Mouse (Mus musculus) c-Kit-positive CD71-positive TER-119-negative erythroid progenitor cells, embryonic 14.5 days (primary cell): ENCODE data around the gene Cpsf6.
"Not testable (repeated sequence)": the region's sequence is repeated elsewhere in the genome, so short reads cannot be mapped to it uniquely, and the experiment has no call there.

ENCODE experiments used
- DNase-seq: peaks from one replicate; pipeline ENCODE4 v3.0.0-alpha.2; 2013; ENCODE audit warnings: low read depth

The Cpsf6 gene

DNA sequence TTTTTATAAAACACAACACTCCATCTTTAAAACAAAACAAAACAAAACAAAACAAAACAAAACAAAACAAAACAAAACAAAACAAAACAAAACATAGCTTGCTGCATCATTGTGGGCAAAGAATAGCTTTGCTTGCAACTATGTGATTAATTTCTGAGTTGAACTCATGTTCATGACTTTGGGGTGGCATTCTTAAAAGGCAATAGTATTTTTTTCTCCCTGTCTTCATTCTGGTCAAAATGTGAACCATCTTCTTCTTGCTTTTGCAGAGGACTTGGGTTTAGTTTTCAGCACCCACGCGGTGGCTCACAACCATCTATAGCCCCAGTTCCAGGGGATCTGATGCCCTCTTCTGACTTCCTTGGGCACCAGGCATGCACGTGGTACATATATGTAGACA is 20.0 kb upstream of the Cpsf6 start:
- no peak for DNase-seq

DNA sequence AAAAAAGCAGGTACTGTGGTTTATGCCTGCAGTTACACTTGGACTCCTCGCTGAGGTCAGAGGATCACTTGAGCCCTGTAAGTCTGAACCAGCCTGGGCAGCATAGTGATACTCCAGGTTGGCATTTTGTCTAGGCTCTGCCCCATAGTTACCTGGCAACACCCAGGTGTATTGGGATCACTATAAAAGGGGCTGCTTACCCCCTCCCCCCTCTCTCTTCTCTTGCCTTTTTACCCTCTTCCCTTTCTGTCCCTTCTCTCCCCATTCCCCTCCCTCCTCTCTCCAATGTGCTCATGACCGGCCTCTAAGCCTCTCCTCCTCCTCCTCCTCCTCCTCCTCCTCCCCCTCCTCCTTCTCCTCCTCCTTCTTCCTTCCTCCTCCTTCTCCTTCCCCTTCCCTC is 19.4 kb upstream of the Cpsf6 start:
- DNase-seq: no peak

- DNase-seq: no peak
Observed at GRCm38 (mm10) chr10:117398044-117398780, 18.4 kb upstream of the Cpsf6 start.

GRCm38 (mm10) chr10:117397106-117397625 is 17.4 kb upstream of the Cpsf6 start:
- DNase-seq: no peak

DNA sequence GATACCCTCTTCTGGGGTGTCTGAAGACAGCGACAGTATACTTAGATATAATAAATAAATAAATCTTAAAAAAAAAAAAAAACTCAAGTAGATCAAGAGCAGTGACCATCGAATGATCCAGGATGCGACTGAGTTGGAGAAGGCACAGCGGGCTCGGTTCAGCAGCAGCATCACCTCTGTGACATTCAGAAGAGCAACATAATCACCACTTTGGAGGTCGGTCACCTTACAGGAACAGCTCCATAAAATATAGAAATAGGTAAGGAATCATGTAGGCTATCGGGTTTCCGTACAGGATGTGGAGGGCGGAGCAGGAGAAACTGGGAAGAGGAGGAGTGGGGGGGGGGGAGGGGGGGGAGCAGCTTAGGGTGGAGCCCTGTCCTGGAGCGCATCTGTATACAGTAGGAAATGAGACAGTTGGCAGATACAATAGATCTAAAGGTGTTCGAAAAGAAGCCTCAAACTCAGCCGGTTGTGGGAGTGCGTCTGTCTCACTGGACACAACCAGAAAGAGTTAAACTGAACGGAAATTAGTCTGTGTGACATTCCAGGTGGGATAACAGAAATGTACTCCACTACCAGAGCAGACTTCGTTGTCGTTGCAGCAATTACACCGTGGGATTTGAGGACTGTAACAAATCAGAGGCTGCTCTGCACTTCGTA is 16.7 kb upstream of the Cpsf6 start:
- DNase-seq: no peak

DNA sequence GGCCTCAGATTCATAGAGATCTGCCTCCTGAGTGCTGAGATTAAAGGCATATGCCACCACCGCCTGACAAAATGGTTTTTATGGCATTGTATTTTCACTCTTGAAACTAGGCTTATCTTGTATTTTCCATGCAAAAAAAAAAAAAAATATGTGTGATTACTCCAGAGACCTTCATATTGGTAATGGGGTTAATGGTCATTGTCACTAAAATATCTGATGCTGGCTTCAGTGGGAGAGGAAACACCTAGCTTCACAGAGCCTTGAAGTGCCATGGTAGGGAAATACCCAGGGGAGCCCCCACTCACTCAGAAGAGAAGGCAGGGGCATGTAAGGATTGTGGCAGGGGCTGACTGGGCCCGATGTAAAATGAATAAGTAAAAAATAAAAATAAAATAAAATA is 16.0 kb upstream of the Cpsf6 start:
- no peak for DNase-seq

- DNase-seq: no peak
Observed at GRCm38 (mm10) chr10:117394738-117395550, 15.1 kb upstream of the Cpsf6 start.

GRCm38 (mm10) chr10:117393891-117394395 is 14.1 kb upstream of the Cpsf6 start:
- no peak for DNase-seq

DNA sequence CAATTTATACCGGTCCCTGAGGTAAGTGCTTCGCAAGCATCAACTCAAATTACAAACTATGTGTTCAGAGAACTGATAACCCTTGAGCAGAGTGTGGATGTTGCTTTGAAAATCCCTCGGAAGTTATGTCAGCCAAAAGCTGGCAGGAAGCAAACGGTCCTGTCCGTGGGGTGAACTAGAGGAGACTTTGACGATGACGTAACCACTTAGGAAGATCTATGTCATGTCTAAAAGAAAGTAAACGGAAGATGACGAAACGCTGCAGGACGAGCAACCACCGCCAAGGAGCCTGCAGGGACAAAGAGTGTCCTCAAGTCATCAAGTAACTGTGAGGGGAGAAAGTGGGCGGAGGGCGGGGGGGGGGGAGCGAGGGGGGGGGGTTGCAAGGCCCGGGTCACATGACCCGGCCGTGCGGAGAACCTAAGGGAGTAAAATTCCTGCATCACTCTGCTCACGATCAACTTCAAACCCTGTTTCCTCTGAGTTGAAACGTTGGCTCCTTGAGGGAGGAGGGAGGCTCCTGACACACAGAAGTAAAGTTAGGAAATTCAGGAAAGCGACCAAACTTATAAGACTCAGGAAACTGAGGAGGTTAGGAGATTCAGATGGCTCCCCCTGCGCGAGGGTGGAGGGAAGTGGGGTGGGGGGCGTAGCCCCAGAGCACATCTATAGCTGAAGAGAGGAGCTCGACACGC is 13.5 kb upstream of the Cpsf6 start:
- DNase-seq: no peak

DNA sequence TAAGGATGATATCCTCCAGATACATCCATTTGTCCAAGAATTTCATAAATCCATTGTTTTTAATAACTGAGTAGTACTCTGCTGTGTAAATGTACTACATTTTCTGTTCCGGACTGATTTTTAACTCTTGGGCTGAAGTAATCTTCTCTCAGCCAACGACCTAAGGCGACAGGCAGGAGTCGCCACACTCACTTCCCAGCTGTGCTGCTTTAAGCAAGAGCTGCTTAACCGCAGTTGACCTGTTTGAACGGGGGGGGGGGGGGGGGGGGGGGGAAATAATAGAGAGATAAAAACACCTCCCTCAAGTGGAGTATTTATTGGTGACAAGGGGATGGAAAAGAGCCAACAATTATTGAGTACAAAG is 13.0 kb upstream of the Cpsf6 start:
- no peak for DNase-seq

DNA sequence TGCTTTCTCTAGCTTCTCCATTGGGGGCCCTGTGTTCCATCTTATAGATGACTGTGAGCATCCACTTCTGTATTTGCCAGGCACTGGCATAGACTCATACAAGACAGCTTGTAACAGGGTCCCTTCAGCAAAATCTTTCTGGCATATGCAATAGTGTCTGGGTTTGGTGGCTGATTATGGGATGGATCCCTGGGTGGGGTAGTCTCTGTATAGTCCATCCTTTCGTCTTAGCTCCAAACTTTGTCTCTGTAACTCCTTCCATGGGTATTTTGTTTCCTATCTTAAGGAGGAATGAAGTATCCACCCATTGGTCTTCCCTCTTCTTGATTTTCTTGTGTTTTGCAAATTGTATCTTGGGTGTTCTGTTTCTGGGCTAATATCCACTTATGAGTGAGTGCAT is 12.6 kb upstream of the Cpsf6 start:
- not testable (repeated sequence) for DNase-seq

DNA sequence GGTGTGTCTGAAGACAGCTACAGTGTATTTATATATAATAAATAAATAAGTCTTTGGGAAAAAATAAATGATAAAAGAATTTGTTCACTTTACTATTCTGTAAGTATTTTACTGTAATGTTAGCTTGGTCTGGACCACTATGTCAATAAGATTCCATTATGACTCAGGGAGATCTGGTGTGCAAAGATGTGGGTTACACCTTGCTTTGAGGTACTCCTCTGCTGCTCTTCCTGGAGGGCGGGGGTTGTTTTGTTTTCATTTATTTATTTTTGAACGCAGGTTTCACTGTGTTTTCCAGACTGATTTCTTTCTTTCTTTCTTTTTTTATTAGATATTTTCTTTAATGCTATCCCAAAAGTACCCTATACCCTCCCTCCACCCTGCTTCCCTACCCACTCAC is 12.0 kb upstream of the Cpsf6 start:
- no peak for DNase-seq

GRCm38 (mm10) chr10:117391057-117391456 is 11.2 kb upstream of the Cpsf6 start:
- no peak for DNase-seq

- DNase-seq: no peak
Observed at GRCm38 (mm10) chr10:117389904-117390875, 10.4 kb upstream of the Cpsf6 start.

GRCm38 (mm10) chr10:117389371-117389740 is 9.5 kb upstream of the Cpsf6 start:
- no peak for DNase-seq

DNA sequence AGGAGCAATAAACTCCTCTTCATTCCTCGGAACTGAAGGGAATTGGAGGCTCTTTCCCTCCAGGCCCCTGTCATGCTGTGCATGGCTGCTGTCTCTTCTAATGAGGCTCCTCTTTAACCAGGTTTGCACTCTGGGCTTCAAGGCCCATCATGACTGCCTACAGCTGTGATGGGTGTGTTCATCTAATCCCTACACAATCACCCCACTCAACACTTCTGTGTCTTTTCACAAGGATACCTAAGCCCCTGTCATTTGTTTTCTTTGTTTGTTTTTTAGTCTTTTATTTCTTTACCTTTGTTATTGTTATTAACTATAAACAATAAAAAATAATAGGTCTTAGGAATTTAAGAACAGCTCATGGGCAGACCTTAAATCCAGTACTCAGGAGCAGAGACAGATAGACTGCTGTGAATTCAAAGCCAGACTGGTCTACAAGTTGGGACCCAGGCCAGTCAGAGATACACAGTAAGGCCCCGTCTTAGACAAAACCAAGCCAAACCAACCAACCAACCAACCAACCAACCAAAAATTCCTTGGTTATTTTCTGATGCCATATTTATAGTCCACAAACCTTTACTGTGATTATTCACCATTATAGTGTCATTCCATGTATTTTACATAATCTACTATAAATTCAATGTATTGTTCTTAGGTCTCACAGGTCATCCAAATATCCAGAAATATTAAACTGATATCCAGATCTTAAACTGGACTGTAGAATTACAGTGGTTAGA is 9.0 kb upstream of the Cpsf6 start:
- no peak for DNase-seq

DNA sequence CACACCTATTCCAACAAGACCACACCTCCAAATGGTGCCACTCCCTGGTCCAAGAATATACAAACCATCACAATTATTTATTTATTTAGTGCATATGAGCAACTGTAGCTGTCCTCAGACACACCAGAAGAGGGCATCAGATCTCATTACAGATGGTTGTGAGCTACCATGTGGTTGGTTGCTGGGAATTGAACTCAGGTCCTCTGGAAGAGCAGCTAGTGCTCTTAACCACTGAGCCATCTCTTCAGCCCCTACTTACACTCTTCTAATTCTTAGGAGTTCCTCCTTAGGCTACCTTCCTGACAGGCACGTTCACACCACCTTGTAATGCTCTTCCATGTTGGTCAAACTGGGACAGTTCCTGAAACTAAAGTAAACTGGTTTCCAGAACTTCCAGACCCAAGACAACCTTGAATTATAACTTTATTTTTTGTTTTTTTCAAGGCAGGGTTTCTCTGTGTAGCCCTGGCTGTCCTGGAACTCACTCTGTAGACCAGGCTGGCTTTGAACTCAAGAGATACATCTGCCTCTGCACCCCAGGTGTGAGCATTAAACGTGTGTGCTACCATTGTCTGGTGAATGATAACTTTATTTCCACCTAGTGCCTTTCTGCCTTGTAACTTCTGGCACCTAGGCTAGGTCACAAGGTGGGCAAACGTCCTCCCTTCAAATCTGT is 8.3 kb upstream of the Cpsf6 start:
- not testable (repeated sequence) for DNase-seq

DNA sequence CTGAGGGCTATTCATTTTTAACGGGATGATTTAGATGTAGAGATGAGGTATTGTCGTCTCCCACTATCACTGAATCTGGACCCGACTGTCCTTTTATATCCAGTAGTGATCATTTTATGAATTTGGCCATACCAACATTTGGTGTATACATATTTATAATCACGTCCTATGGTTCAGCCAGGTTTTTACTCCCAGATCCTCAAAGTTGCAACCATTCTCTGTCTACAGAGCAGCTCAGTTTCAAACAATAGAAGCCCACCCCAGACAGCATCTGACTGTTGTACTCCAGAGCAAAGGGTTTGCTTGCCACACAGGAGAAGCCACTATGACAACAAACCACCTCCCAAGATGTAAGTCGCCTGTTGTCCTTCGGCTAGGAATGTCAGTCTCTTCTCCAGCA is 7.2 kb upstream of the Cpsf6 start:
- no peak for DNase-seq

DNA sequence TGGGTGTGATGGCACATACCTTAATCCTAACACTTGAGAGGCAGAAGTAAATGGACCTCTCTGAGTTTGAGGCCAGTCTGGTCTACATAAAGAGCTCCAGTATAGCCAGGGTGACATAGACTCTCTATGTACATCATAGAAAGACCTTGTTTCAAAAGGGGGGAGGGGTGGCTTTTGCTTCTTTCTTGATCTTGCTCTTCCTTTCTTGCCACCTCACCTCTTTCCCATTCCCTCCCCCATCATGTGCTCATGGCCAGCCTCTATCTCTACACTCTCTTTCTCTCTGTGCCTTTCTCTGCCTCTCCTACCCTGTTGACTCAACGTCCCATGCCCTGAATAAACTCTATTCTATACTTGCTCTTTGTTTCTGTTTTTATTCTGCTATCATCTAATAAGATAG is 6.4 kb upstream of the Cpsf6 start:
- DNase-seq: no peak

- DNase-seq: no peak
Observed at GRCm38 (mm10) chr10:117385431-117385830, 5.6 kb upstream of the Cpsf6 start.
